In genomic region chr5:132184395-132185095, GRCm38 (mm10) we compare ENCODE assay signal across 22 mouse cellular contexts.
DNase-seq lines count a peak whose midpoint lies in the region; ATAC-seq and TF ChIP-seq lines count a peak whose summit lies in the region.
"Had no signal": no experiment of that assay in that cellular context is flagged by ENCODE, and none has a peak within 500 bp of the region (broad histone marks: within the 10 kb centered on the region; RNA-seq: fewer than 3 reads in every experiment).

No protein-coding gene starts in this region.

- no peak for TF ChIP-seq CTCF in kidney, adult 2 months (conservative IDR thresholded peaks at IDR 0.05; ENCODE audit: insufficient read depth, insufficient read length, low read depth, low read length)
- TF ChIP-seq CTCF in liver, embryonic 14.5 days (IDR thresholded peaks at IDR 0.05; ENCODE audit: low read depth) = no peak

- WGBS in kidney, adult 2 months = 46% methylated on average over 4 of the region's 4 CpGs
- WGBS in intestine, embryonic 16.5 days = 47% methylated on average over 4 of the region's 4 CpGs
- 70% methylated on average over 4 of the region's 4 CpGs for WGBS in kidney, embryonic 14.5 days
- WGBS in liver, embryonic 14.5 days (ENCODE audit: insufficient replicate concordance) = 40% methylated on average over 4 of the region's 4 CpGs

- H3K27ac ChIP-seq in kidney, adult 2 months (ENCODE audit: insufficient read depth, low read depth, low read length) = peak overlapping the region; percentile 97
- no peak overlapping the region; the same call in 1 of the 2 replicates for H3K27ac ChIP-seq in intestine, embryonic 16.5 days (ENCODE audit: low read length)
- H3K27ac ChIP-seq in kidney, embryonic 14.5 days (ENCODE audit: low read depth, low read length) = no peak overlapping the region; the same call in 1 of the 2 replicates
- no peak overlapping the region for H3K27ac ChIP-seq in liver, embryonic 14.5 days
- H3K27ac ChIP-seq: forebrain, embryonic 10.5 days; gastrocnemius, adult 2 months; hindbrain, embryonic 12.5 days; left cerebral cortex, adult 2 months; midbrain, embryonic 13.5 days; neural tube, embryonic 12.5 days; stomach, embryonic 15.5 days had no signal

- H3K27me3 ChIP-seq in kidney, adult 2 months (replicated peaks; ENCODE audit: control insufficient read depth, insufficient read depth, low read length) = no peaks in the 10 kb centered on the region
- H3K27me3 ChIP-seq in intestine, embryonic 16.5 days (replicated peaks; ENCODE audit: control insufficient read depth, insufficient read depth, low read length) = no peaks in the 10 kb centered on the region
- H3K27me3 ChIP-seq in kidney, embryonic 14.5 days (ENCODE audit: control insufficient read depth, insufficient read depth, low read length) = no peaks in the 10 kb centered on the region
- H3K27me3 ChIP-seq in liver, embryonic 14.5 days (ENCODE audit: control insufficient read depth, insufficient read depth, low read length) = no peaks in the 10 kb centered on the region
- H3K27me3 ChIP-seq: hindbrain, embryonic 12.5 days; midbrain, embryonic 13.5 days; neural tube, embryonic 12.5 days; stomach, embryonic 15.5 days had no signal

- H3K4me1 ChIP-seq in kidney, adult 2 months (ENCODE audit: control insufficient read depth, insufficient read depth, low read length) = peaks cover 31% of the 10 kb centered on the region
- H3K4me1 ChIP-seq in intestine, embryonic 16.5 days (ENCODE audit: control insufficient read depth, insufficient read depth, low read length) = peaks cover 24% of the 10 kb centered on the region; the same call in 1 of the 2 replicates
- H3K4me1 ChIP-seq in kidney, embryonic 14.5 days (ENCODE audit: control insufficient read depth, insufficient read depth, low read length) = peaks cover 33% of the 10 kb centered on the region
- peaks cover 0 to 8% of the 10 kb centered on the region in 2 experiments; a peak in 2 of 4 replicates for H3K4me1 ChIP-seq in liver, embryonic 14.5 days (replicated peaks; ENCODE audit: control insufficient read depth in 2 of 2, insufficient read depth in 2 of 2, low read length in 1 of 2)
- H3K4me1 ChIP-seq: stomach, embryonic 15.5 days had no signal

- H3K9me3 ChIP-seq in intestine, embryonic 16.5 days (ENCODE audit: control insufficient read depth, low read length) = 0 out of 2 replicates have a peak, but pooled peaks cover 3% of the 10 kb centered on the region
- H3K9me3 ChIP-seq in kidney, embryonic 14.5 days (ENCODE audit: control insufficient read depth, low read length) = no peaks in the 10 kb centered on the region
- H3K9me3 ChIP-seq in liver, embryonic 14.5 days (ENCODE audit: control insufficient read depth, low read length) = no peaks in the 10 kb centered on the region
- H3K9me3 ChIP-seq: forebrain, embryonic 10.5 days; hindbrain, embryonic 12.5 days; midbrain, embryonic 13.5 days; neural tube, embryonic 12.5 days; stomach, embryonic 15.5 days had no signal

- peak; percentile 81 for DNase-seq in kidney, adult 2 months
- DNase-seq in kidney, postnatal 4 days = no peak
- peak; percentile 4 to 9 (median 7) for DNase-seq in liver, embryonic 14.5 days (ENCODE audit: low read depth in 3 of 3, low spot score in 3 of 3)
- no peak for DNase-seq in ovary, adult 18-20 months (ENCODE audit: low spot score)
- DNase-seq: cerebellum, adult 2 months; gastrocnemius, adult 2 months; heart, postnatal 10 days; layer of hippocampus, adult 9-11 months; left cerebral cortex, postnatal 4 days; right cerebral cortex, adult 18-20 months; thymus, adult 18-20 months; thymus, postnatal 4 days had no signal

- H3K4me2 ChIP-seq in intestine, embryonic 16.5 days (ENCODE audit: low read depth, low read length) = no peak overlapping the region
- no peak overlapping the region for H3K4me2 ChIP-seq in kidney, embryonic 14.5 days (replicated peaks; ENCODE audit: low read depth, low read length)
- H3K4me2 ChIP-seq in liver, embryonic 14.5 days (ENCODE audit: low read depth) = no peak overlapping the region
- H3K4me2 ChIP-seq: heart, embryonic 11.5 days; hindbrain, embryonic 12.5 days; midbrain, embryonic 13.5 days; neural tube, embryonic 12.5 days; stomach, embryonic 15.5 days had no signal

- ATAC-seq in intestine, embryonic 16.5 days = peak; percentile 95
- ATAC-seq in kidney, embryonic 14.5 days (ENCODE audit: low FRiP score, low TSS enrichment) = peak; percentile 28; the same call in 1 of the 2 replicates
- ATAC-seq in liver, embryonic 14.5 days (ENCODE audit: insufficient read depth) = peak; percentile 43; the same call in 1 of the 2 replicates
- no peak for ATAC-seq in activated CD4-positive, CD25-positive, alpha-beta regulatory T cell, adult 4 months
- ATAC-seq: midbrain, embryonic 13.5 days had no signal

- H3K36me3 ChIP-seq in kidney, adult 2 months (ENCODE audit: control insufficient read depth, insufficient read depth, low read length) = no peaks in the 10 kb centered on the region
- H3K36me3 ChIP-seq in intestine, embryonic 16.5 days (ENCODE audit: control insufficient read depth, insufficient read depth, low read length) = no peaks in the 10 kb centered on the region
- H3K36me3 ChIP-seq in kidney, embryonic 14.5 days (ENCODE audit: control insufficient read depth, insufficient read depth, low read length) = no peaks in the 10 kb centered on the region
- no peaks in the 10 kb centered on the region for H3K36me3 ChIP-seq in liver, embryonic 14.5 days (replicated peaks; ENCODE audit: control insufficient read depth, insufficient read depth, low read depth)
- H3K36me3 ChIP-seq: hindbrain, embryonic 12.5 days; midbrain, embryonic 13.5 days; neural tube, embryonic 12.5 days; stomach, embryonic 15.5 days had no signal

- no peak overlapping the region for H3K9ac ChIP-seq in intestine, embryonic 16.5 days (ENCODE audit: low read depth, low read length)
- H3K9ac ChIP-seq in kidney, embryonic 14.5 days (ENCODE audit: low read depth, low read length) = no peak overlapping the region
- H3K9ac ChIP-seq in liver, embryonic 14.5 days (replicated peaks) = no peak overlapping the region
- H3K9ac ChIP-seq: hindbrain, embryonic 12.5 days; midbrain, embryonic 13.5 days; neural tube, embryonic 12.5 days; stomach, embryonic 15.5 days had no signal

- H3K4me3 ChIP-seq in kidney, adult 2 months (ENCODE audit: insufficient read depth, low read depth, low read length) = no peak overlapping the region
- H3K4me3 ChIP-seq in intestine, embryonic 16.5 days (ENCODE audit: low read length) = no peak overlapping the region
- no peak overlapping the region for H3K4me3 ChIP-seq in kidney, embryonic 14.5 days (ENCODE audit: low read length)
- H3K4me3 ChIP-seq in liver, embryonic 14.5 days (ENCODE audit: insufficient read depth in 1 of 2, low read depth in 2 of 2, low read length in 2 of 2) = no peak overlapping the region
- H3K4me3 ChIP-seq: forebrain, embryonic 10.5 days; gastrocnemius, adult 2 months; hindbrain, embryonic 12.5 days; left cerebral cortex, adult 2 months; midbrain, embryonic 13.5 days; neural tube, embryonic 12.5 days; stomach, embryonic 15.5 days had no signal

- no peak for TF ChIP-seq EP300 in liver, embryonic 14.5 days (IDR thresholded peaks at IDR 0.05; ENCODE audit: low read depth)

- no peak for TF ChIP-seq POLR2A in kidney, adult 2 months (IDR thresholded peaks at IDR 0.05; ENCODE audit: low read depth, low read length)

Comparison
In these comparisons a context has a peak if more than half of its experiments do, and no peak if none do; other contexts are left out.
1. DNase-seq: peak in kidney, adult 2 months (single experiment) and liver, embryonic 14.5 days (3 of 3); none in kidney, postnatal 4 days (0 of 2) and ovary, adult 18-20 months (single experiment).